Mouse (Mus musculus) ES-E14 (cell line): ENCODE data around the gene Hfe2. TPM values are rescaled to one million over a fixed set of nuclear protein-coding genes. Genes with fewer than 3 reads are reported as not detected.

ENCODE experiments used
- DNase-seq: peaks from one replicate; pipeline ENCODE4 v3.0.0-alpha.2; 2013; ENCODE audit warnings: low read depth, low spot score
- H3K27ac ChIP-seq: 2 replicates; pipeline ENCODE4 v1.5.1; 2012; ENCODE audit warnings: low read depth, mild to moderate bottlenecking, low read length, moderate library complexity, mixed read lengths; ENCODE audit not compliant: poor library complexity, insufficient read depth, severe bottlenecking
- H3K36me3 ChIP-seq: 2 replicates; pipeline ENCODE4 v1.6.1; 2012; ENCODE audit warnings: mild to moderate bottlenecking, low read length, moderate library complexity, mixed read lengths; ENCODE audit not compliant: control insufficient read depth, poor library complexity, insufficient read depth, severe bottlenecking
- H3K4me1 ChIP-seq, 2 experiments: fragments of 150-350 bp in 1 of 2; sonication (generic) in 1 of 2; 2 replicates each; pipeline ENCODE4 v1.6.1; 2012; ENCODE audit warnings: low read length in 2 of 2, mild to moderate bottlenecking in 1 of 2, mixed read lengths in 1 of 2; ENCODE audit not compliant: control insufficient read depth in 2 of 2, insufficient read depth in 2 of 2, poor library complexity in 1 of 2
- H3K4me3 ChIP-seq, 2 experiments: fragments of 150-350 bp in 1 of 2; sonication (generic) in 1 of 2; 2 replicates each; pipeline ENCODE4 v1.5.1; 2012; ENCODE audit warnings: low read length in 2 of 2, low read depth in 1 of 2, mild to moderate bottlenecking in 1 of 2, mixed read lengths in 1 of 2; ENCODE audit not compliant: insufficient read depth in 1 of 2, poor library complexity in 1 of 2, severe bottlenecking in 1 of 2
- H3K9ac ChIP-seq: 2 replicates; pipeline ENCODE4 v1.6.1; 2012; ENCODE audit warnings: low read depth, mild to moderate bottlenecking, low read length, mixed read lengths; ENCODE audit not compliant: poor library complexity, insufficient read depth, severe bottlenecking
- H3K9me3 ChIP-seq: fragments of 150-350 bp; sonication (generic); 2 replicates; pipeline ENCODE4 v1.6.1; 2012; ENCODE audit warnings: low read depth, mild to moderate bottlenecking, low read length; ENCODE audit not compliant: control insufficient read depth, insufficient read depth
- CHD2 ChIP-seq: IDR thresholded peaks from 2 replicates; pipeline ENCODE4 v1.6.1; 2014; ENCODE audit warnings: mild to moderate bottlenecking, low read depth, low read length, inconsistent platforms
- HCFC1 ChIP-seq: IDR thresholded peaks from 2 replicates; pipeline ENCODE4 v1.6.1; 2012; ENCODE audit warnings: low read length, inconsistent platforms, borderline replicate concordance; ENCODE audit not compliant: insufficient read depth
- MAFK ChIP-seq: IDR thresholded peaks from 2 replicates; pipeline ENCODE4 v1.6.1; 2014; ENCODE audit warnings: mild to moderate bottlenecking, low read depth, low read length, inconsistent platforms; ENCODE audit not compliant: insufficient read depth
- ZC3H11A ChIP-seq: IDR thresholded peaks from 2 replicates; pipeline ENCODE4 v1.6.1; 2012; ENCODE audit warnings: low read depth, mild to moderate bottlenecking, inconsistent platforms, low read length, borderline replicate concordance
- ZNF384 ChIP-seq: IDR thresholded peaks from 2 replicates; pipeline ENCODE4 v1.6.1; 2012; ENCODE audit warnings: low read depth, low read length, inconsistent platforms
- in situ Hi-C, 2 experiments: fragments of 600-800 bp; cut with MboI; formaldehyde crosslinking; loops; one replicate each; pipeline ENCODE4 v1.15.1; 2025; ENCODE audit warnings: low sequenced_read_pairs in 2 of 2, inconsistent platforms in 1 of 2; ENCODE audit not compliant: unreplicated experiment in 2 of 2
- total RNA-seq: library from RNA; depleted of rRNA; stranded (reverse); fragments of 300-350 nt; gene quantifications from 2 replicates; pipeline ENCODE4 v1.2.3, GENCODE M21; 2012

The Hfe2 gene
- total RNA-seq, 1 experiment, result 1.0 TPM

DNA sequence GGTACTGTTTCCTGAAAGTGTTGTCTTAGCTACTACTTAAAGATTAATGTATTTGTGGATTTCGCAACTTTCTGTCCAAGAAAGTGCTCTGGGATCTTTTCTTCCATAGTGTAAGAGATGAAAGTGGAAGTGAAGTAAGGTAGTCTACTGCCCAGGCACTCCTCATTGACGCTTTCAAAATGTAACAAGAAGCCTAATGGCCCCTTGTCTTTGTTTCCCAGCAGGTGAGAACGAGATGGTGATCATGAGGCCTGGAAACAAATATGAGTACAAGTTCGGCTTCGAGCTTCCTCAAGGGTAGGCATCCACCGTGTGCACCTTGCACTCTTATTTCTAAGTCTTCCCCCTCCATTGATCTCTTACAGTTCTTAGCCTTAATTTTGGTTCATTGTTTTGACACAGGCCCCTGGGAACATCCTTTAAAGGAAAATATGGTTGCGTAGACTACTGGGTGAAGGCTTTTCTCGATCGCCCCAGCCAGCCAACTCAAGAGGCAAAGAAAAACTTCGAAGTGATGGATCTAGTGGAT lies 33.8 kb downstream of the Hfe2 start:
- Histone ChIP-seq H3K36me3 (peaks cover 28% of the 10 kb centered on the region), H3K9me3 (no peaks in the 10 kb centered on the region), H3K9ac (peak overlapping the region; percentile 88), H3K27ac (no peak overlapping the region), H3K4me3 (peak overlapping the region; percentile 60 to 89), H3K4me1 (peaks cover 0 to 12% of the 10 kb centered on the region in 2 experiments; a peak in 3 of 4 replicates)
- DNase-seq, result no peak
- TF ChIP-seq ZC3H11A (no peak), MAFK (no peak), CHD2 (no peak), ZNF384 (no peak), HCFC1 (no peak)
- in situ Hi-C loops, result no loop called here

GRCm38 (mm10) chr3:96559398-96559910 lies 34.5 kb downstream of the Hfe2 start:
- H3K4me1 ChIP-seq, result peaks cover 4 to 13% of the 10 kb centered on the region in 2 experiments
- H3K9ac ChIP-seq, result peak overlapping the region; percentile 55; the same call in 1 of the 2 replicates
- no peak overlapping the region for H3K27ac ChIP-seq
- in situ Hi-C loops, result no loop called here
- H3K4me3 ChIP-seq, result peak overlapping the region; percentile 60 to 89
- H3K9me3 ChIP-seq, result no peaks in the 10 kb centered on the region
- peaks cover 28% of the 10 kb centered on the region for H3K36me3 ChIP-seq
- DNase-seq, result no peak
- TF ChIP-seq CHD2, result no peak
- no peak for TF ChIP-seq MAFK
- TF ChIP-seq ZC3H11A, result no peak
- no peak for TF ChIP-seq HCFC1
- no peak for TF ChIP-seq ZNF384

DNA sequence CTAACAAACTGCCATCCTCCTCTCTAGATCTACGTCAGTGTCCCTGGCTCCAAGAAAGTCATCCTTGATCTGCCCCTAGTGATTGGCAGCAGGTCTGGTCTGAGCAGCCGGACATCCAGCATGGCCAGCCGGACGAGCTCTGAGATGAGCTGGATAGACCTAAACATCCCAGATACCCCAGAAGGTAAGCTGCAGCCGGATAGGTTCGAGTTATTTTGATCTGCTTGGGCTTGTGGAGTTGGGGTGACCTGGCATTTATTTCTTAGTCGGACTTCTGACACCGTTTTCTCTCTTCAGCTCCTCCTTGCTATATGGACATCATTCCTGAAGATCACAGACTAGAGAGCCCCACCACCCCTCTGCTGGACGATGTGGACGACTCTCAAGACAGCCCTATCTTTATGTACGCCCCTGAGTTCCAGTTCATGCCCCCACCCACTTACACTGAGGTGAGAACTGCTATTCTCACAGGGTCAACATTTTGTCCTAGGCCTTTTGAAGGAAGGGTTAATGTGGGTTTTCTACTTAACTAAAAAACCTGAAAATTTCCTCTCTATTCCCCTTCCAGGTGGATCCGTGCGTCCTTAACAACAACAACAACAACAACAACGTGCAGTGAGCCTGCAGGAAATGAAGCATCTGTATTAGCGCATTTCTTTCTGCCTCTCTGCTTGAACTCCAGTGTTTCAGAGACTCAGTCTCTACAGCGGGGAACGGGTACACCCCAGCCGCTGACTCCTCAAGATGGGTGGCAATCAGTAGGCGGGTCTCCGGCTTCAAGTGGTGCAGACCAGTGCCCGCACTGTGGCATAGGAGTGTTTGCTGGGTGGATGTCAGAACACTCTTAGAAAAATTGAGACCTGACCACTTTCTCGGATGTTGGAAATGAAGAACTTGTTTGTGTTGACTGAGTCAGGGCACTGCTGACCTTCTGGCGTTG lies 35.2 kb downstream of the Hfe2 start:
- no peak for DNase-seq
- in situ Hi-C loops, result no loop called here
- peaks cover 28% of the 10 kb centered on the region for H3K36me3 ChIP-seq
- no peaks in the 10 kb centered on the region for H3K9me3 ChIP-seq
- peak overlapping the region; percentile 60 to 89 for H3K4me3 ChIP-seq
- peaks cover 6 to 15% of the 10 kb centered on the region in 2 experiments for H3K4me1 ChIP-seq
- H3K9ac ChIP-seq, result peak overlapping the region; percentile 55
- no peak overlapping the region for H3K27ac ChIP-seq
- TF ChIP-seq CHD2, result no peak
- TF ChIP-seq HCFC1, result no peak
- TF ChIP-seq ZNF384, result no peak
- no peak for TF ChIP-seq MAFK
- no peak for TF ChIP-seq ZC3H11A

DNA sequence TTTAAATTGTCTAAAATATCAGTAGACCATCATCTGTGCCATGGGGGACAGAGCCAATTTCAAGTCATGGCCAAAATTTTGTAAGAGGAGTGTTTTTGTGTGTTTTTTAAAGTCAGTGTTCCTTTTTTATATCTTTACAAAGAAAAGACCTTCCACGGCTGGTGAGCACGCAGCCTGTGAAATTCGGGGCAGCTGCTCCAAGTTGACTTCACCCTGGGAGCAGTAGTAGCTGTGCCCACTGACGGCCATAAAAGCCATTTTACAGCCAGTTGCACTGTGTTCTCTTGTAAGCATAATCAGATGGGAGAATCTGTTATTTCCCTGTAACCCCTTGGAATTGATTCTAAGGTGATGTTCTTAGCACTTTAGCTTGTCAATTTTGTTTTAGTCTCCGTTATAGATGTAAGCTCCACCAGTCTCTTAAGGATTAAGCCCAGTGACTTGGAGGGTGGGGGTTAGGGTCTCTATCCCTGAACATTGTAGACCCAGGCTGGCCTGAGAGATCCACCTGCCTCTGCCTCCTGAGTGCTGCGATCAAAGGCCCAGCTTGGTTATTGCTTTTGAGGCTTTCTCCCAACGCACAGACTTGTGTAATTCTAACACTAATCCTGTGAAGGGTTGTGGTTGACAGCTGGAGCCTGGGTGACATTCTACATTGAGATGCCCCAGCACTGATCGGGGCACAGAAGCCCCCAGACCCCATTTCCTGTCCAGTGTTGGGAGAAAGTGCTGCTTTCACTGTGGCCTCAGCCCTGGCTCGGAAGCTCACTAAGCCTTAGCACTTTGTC lies 36.1 kb downstream of the Hfe2 start:
- H3K9me3 ChIP-seq, result no peaks in the 10 kb centered on the region
- no peak overlapping the region for H3K27ac ChIP-seq
- peak overlapping the region; percentile 16; the same call in 1 of the 2 replicates for H3K9ac ChIP-seq
- H3K4me1 ChIP-seq, result peaks cover 9 to 17% of the 10 kb centered on the region in 2 experiments
- no peak for TF ChIP-seq ZNF384
- no peak for TF ChIP-seq CHD2
- TF ChIP-seq HCFC1, result no peak
- no peak for TF ChIP-seq MAFK
- TF ChIP-seq ZC3H11A, result no peak
- peak overlapping the region; percentile 60 to 89 for H3K4me3 ChIP-seq
- no peak for DNase-seq
- in situ Hi-C loops, result no loop called here
- H3K36me3 ChIP-seq, result peaks cover 28% of the 10 kb centered on the region
